Mouse (Mus musculus): Measurements from ENCODE around the gene Trp53. TPM values are rescaled to one million over a fixed set of nuclear protein-coding genes. Genes with fewer than 3 reads are reported as not detected.
A peak's percentile ranks its signal among the peaks of the same experiment; 100 is the strongest.

The Trp53 gene
- polyA plus RNA-seq, 1 experiment from 2014 or later: 161 TPM

DNA sequence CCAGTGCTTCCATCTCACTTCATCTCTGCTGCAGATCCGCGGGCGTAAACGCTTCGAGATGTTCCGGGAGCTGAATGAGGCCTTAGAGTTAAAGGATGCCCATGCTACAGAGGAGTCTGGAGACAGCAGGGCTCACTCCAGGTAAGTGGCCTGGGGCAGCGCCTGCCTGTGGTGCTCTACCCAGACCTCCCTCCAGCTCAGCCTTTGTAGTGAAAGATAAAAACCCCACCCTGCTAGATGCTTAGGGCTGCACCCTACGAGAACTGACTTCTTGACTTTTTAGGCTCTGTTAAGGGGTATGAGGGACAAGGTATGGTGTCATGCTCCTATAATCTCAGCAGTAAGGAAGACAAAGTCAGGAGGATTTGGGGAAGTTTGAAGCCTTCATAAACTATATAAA, 10.5 kb downstream of the Trp53 start:
- Histone ChIP-seq H3K4me3 (no peak overlapping the region), H3K4me1 (peaks cover 14% of the 10 kb centered on the region), H3K27me3 (ENCODE audit: insufficient read depth, poor library complexity, severe bottlenecking) (no peaks in the 10 kb centered on the region), H3K36me3 (peaks cover 83% of the 10 kb centered on the region), H3K9me3 (no peaks in the 10 kb centered on the region), H3K27ac (no peak overlapping the region)
- no peak for DNase-seq (ENCODE audit: low spot score)
- WGBS: 93% methylated on average over 8 of the region's 8 CpGs

DNA sequence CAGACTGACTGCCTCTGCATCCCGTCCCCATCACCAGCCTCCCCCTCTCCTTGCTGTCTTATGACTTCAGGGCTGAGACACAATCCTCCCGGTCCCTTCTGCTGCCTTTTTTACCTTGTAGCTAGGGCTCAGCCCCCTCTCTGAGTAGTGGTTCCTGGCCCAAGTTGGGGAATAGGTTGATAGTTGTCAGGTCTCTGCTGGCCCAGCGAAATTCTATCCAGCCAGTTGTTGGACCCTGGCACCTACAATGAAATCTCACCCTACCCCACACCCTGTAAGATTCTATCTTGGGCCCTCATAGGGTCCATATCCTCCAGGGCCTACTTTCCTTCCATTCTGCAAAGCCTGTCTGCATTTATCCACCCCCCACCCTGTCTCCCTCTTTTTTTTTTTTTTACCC, 11.3 kb downstream of the Trp53 start:
- Histone ChIP-seq H3K9me3 (no peaks in the 10 kb centered on the region), H3K4me3 (no peak overlapping the region), H3K4me1 (peaks cover 8% of the 10 kb centered on the region), H3K27ac (no peak overlapping the region), H3K36me3 (peaks cover 85% of the 10 kb centered on the region), H3K27me3 (ENCODE audit: insufficient read depth, poor library complexity, severe bottlenecking) (no peaks in the 10 kb centered on the region)
- DNase-seq (ENCODE audit: low spot score): no peak
- 79% methylated on average over 3 of the region's 3 CpGs for WGBS

DNA sequence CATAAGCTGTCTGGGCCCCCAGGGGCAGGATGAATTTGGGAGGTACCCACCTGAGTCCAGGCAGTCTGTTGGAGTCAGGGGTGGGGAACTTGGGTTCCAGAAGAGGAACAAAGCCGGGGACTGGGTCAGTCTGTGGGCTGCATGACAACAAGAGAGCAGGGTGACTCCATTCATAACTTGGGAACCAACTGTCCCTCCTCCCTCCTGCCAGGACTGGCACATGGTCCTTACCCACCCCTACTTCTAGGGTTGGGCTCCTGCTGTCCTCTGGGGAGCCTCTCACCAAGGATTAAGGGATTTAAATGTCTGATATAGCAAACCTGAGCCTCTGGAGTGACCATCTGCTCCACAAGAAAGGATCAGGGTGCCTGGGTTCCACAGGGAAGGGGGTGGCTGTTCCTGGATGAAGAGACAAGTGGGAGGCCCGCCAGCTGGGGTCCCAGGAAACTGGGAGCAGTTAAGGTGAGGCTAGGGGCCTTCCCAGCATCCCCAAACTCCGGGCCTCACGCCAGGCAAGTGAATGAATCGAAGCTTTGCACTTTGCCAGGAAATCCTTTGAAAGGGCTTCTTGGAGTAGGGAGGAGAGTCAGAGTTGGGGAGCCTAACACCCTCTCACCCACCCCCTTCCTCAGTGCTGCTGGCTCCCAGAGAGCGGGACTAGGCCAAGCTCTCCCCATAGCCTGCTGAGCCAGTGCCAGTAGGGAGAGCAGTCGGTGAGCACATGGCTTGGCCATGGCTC, 11.9 kb downstream of the Trp53 start:
- Histone ChIP-seq H3K9me3 (no peaks in the 10 kb centered on the region), H3K27ac (peak overlapping the region; percentile 65; the same call in 1 of the 2 replicates), H3K4me1 (peaks cover 8% of the 10 kb centered on the region), H3K4me3 (no peak overlapping the region), H3K36me3 (peaks cover 80% of the 10 kb centered on the region), H3K27me3 (ENCODE audit: insufficient read depth, poor library complexity, severe bottlenecking) (no peaks in the 10 kb centered on the region)
- WGBS: 82% methylated on average over 7 of the region's 7 CpGs
- no peak for DNase-seq (ENCODE audit: low spot score)

DNA sequence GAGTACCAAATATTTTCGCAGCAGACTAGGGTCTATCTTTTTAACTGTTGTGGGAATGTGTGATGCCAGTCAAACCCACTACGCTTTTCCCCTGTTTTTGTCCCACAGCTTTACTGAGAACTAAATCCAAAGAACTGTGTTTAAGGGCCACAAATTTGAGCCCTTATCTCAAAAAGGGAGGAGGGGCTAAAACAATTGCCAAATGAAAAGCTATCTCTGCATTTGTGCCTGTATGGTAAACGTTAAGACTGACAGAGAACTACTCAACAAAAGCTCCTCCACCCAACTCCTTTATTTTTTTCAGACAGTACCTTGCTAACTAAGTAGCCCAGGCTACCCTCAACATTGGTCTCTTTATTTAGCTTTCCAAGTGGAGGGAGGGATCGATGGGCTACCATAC, 12.6 kb downstream of the Trp53 start:
- Histone ChIP-seq H3K9me3 (no peaks in the 10 kb centered on the region), H3K27ac (peak overlapping the region; percentile 65; the same call in 1 of the 2 replicates), H3K27me3 (ENCODE audit: insufficient read depth, poor library complexity, severe bottlenecking) (no peaks in the 10 kb centered on the region), H3K36me3 (peaks cover 73% of the 10 kb centered on the region), H3K4me3 (no peak overlapping the region), H3K4me1 (peaks cover 8% of the 10 kb centered on the region)
- DNase-seq (ENCODE audit: low spot score): no peak
- WGBS: 81% methylated on average over 4 of the region's 4 CpGs

DNA sequence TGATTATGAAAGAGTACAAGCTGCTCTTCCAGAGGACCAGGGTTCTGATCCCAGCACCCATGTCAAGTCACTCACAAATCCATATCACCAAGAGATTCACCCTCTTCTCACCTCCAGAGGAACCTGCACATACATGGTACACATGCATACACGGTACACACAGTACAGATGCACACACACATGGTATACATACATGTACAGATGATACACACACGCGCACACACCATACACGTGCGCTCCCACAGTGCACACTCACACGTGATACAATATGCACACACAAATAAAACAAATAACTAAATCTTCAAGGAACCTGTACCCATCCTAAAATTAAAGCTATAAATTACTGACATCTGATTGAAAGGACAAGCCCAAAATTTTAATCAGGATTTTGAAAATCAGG, 14.7 kb downstream of the Trp53 start:
- DNase-seq (ENCODE audit: low spot score): no peak
- Histone ChIP-seq H3K27ac (no peak overlapping the region), H3K4me1 (peaks cover 20% of the 10 kb centered on the region), H3K36me3 (peaks cover 53% of the 10 kb centered on the region), H3K4me3 (no peak overlapping the region), H3K9me3 (no peaks in the 10 kb centered on the region), H3K27me3 (ENCODE audit: insufficient read depth, poor library complexity, severe bottlenecking) (no peaks in the 10 kb centered on the region)
- 91% methylated on average over 6 of the region's 6 CpGs for WGBS

DNA sequence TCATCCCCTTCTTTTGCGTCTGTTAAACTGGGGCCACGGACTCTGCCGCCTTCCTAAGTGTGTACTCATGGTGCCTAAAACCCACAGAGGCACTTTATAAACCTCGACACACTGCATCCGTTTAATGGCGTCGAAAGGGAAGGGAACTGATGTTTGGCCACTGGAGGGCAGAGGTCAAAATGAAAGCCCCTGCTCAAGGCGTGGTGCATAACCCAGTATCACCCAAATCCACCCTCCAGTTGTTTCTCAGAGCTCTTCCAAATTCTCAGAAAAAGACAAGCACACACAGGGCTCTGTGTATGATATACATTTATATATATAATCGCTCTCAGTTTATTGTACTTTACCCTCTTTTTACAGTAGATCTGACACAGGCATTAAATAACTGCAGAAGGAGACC, 19.3 kb downstream of the Trp53 start:
- Histone ChIP-seq H3K9me3 (no peaks in the 10 kb centered on the region), H3K27me3 (ENCODE audit: insufficient read depth, poor library complexity, severe bottlenecking) (no peaks in the 10 kb centered on the region), H3K4me1 (peaks cover 57% of the 10 kb centered on the region), H3K27ac (peak overlapping the region; percentile 84), H3K4me3 (peak overlapping the region; percentile 37), H3K36me3 (peaks cover 15% of the 10 kb centered on the region; the same call in 1 of the 2 replicates)
- DNase-seq (ENCODE audit: low spot score): peak; percentile 86
- WGBS: 6% methylated on average over 9 of the region's 9 CpGs

DNA sequence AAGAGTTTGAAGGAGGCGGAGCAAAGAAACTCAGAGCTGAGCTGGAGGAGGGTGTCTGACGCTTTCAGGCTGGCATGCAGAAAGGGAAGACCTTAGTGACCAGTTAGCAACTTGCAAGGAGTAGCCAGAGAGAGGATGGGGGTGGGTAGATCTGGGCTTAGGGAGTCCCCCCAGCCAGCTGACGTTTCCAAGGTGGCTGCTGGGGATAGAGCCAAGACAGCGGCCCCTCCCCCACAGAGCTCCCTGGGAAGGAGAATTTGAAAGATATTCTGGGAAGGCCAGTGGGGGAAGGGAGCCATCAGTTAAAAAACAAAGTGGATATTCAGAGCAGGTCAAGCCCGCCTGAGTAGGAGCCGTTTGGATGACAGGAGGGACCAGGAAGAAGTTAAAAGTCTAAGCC, 19.9 kb downstream of the Trp53 start:
- peak overlapping the region; percentile 84 for H3K27ac ChIP-seq
- H3K36me3 ChIP-seq: peaks cover 10% of the 10 kb centered on the region; the same call in 1 of the 2 replicates
- WGBS: 6% methylated on average over 6 of the region's 6 CpGs

DNA sequence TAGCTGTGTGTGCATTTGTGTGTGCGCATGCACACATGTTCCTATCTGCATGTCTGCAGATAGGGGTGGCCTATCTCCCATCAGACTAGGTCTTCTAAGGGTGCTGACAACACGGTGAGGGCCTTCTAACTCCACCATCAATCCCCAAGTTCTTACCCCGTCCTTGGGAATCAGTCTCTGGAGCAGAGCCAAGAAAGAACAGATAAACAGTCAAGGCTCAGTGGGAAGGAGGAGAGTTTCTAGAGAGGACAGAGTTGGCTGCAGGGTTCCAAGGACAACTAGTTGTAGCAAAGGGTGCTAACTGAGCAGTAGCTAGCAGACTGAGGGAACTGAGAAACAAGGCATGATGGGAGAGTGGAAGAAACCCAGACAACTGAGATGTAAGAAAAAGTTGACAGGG, 21.6 kb downstream of the Trp53 start:
- H3K27me3 ChIP-seq (ENCODE audit: insufficient read depth, poor library complexity, severe bottlenecking): no peaks in the 10 kb centered on the region
- DNase-seq (ENCODE audit: low spot score): no peak
- H3K9me3 ChIP-seq: no peaks in the 10 kb centered on the region
- 0 out of 2 replicates have a peak, but pooled peaks cover 3% of the 10 kb centered on the region for H3K36me3 ChIP-seq
- H3K27ac ChIP-seq: peak overlapping the region; percentile 84
- whole genome bisulfite sequencing: 37% methylated on average over 3 of the region's 3 CpGs
- H3K4me3 ChIP-seq: 0 out of 2 replicates have a peak overlapping the region, but pooled peaks have one; percentile 10
- peaks cover 75% of the 10 kb centered on the region for H3K4me1 ChIP-seq

More for the DNA sequence above, 19.9 kb downstream of the Trp53 start:
- DNase-seq (ENCODE audit: low spot score): peak; percentile 91
- no peaks in the 10 kb centered on the region for H3K27me3 ChIP-seq (ENCODE audit: insufficient read depth, poor library complexity, severe bottlenecking)
- peaks cover 63% of the 10 kb centered on the region for H3K4me1 ChIP-seq
- peak overlapping the region; percentile 37 for H3K4me3 ChIP-seq
- H3K9me3 ChIP-seq: no peaks in the 10 kb centered on the region

DNA sequence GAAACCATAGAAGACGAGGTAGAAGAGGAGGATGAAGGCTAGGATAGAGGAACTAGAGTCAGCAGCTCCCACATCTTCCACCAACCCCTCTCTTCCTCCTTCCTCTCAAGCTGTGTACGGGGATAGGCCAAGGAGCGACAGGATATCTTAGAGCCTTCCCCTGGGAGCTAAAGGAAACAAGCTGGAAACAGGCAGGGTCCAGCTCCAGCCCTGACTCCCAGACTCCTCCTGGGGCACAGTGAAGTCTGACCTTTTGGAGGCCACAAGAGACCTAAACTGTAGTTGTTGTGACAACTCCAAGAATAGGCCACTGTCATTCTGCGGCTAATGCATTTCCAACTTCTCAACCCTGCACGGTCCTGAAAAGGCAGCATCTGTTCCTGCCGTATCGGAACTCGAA, 23.4 kb downstream of the Trp53 start:
- Histone ChIP-seq H3K36me3 (0 out of 2 replicates have a peak, but pooled peaks cover 3% of the 10 kb centered on the region), H3K9me3 (no peaks in the 10 kb centered on the region), H3K27ac (peak overlapping the region; percentile 87; the same call in 1 of the 2 replicates), H3K27me3 (ENCODE audit: insufficient read depth, poor library complexity, severe bottlenecking) (no peaks in the 10 kb centered on the region), H3K4me1 (peaks cover 75% of the 10 kb centered on the region), H3K4me3 (no peak overlapping the region)
- no peak for DNase-seq (ENCODE audit: low spot score)
- WGBS: 71% methylated on average over 8 of the region's 8 CpGs

DNA sequence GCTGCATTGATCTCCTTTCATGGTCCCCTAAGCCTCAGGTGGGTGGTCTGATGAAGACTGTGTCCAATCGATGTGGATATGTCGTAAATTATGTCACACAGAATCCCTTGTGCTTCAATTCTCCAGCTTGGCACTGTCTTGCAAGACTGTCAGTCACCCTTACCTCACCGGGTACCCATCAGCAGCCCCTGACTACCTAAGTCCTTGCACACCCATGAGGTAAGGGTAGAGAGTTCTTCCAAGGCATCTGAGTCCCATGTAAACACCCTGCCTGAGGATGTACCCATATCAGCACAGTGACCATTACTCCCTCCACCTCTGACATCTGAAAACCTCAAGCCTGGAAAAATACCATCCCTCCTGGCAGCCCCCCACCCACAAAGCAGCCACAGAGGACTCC, 24.2 kb downstream of the Trp53 start:
- 70% methylated on average over 3 of the region's 3 CpGs for WGBS
- 0 out of 2 replicates have a peak, but pooled peaks cover 3% of the 10 kb centered on the region for H3K36me3 ChIP-seq
- peak overlapping the region; percentile 87 for H3K27ac ChIP-seq
- 0 out of 2 replicates have a peak, but pooled peaks cover 4% of the 10 kb centered on the region for H3K27me3 ChIP-seq (ENCODE audit: insufficient read depth, poor library complexity, severe bottlenecking)
- peaks cover 68% of the 10 kb centered on the region for H3K4me1 ChIP-seq
- H3K9me3 ChIP-seq: no peaks in the 10 kb centered on the region
- peak overlapping the region; percentile 79 for H3K4me3 ChIP-seq
- no peak for DNase-seq (ENCODE audit: low spot score)

DNA sequence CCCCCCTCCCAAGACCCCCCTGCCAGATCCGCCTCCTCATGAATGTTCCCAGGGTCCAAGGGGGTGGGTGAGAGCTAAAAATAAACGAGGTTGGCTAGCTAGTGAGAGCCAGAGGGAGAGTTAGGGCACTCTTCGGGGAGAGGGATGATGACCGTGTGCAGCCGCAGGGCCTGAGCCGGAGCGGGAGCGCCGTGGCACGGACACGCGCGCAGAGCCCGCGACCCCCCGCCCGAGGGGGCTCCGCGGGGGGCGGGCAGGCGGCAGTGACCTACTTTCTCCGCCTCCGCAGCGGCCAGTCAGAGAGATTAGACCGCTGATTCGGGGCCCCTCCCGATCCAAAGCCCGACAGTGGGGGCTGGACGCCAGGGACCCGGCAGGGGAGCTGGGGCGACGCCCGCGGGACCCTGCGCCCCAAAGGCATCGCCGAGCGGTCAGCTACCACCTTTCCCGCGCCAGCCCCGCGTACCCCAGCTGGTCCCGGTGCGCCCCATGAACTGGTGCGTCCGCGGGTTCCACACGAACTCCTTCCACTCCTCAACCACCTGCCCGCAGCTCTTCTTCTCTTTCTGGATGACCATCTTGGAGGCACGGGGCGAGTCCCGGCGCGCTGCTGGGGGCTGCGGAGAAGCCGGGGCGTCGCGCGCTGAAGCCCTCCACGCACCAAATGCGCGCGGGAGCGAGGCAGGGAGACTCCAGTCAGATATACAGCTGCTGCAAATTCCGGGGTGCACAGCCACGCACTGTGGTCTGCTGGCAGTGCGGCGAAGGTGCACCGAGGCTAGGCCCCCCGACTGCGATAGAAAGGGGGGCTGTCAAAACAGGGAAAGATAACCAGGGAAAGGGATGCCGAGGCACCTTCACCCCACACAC, 24.9 kb downstream of the Trp53 start:
- Histone ChIP-seq H3K4me1 (peaks cover 62% of the 10 kb centered on the region), H3K36me3 (0 out of 2 replicates have a peak, but pooled peaks cover 3% of the 10 kb centered on the region), H3K4me3 (peak overlapping the region; percentile 79), H3K27ac (peak overlapping the region; percentile 87), H3K9me3 (no peaks in the 10 kb centered on the region), H3K27me3 (ENCODE audit: insufficient read depth, poor library complexity, severe bottlenecking) (0 out of 2 replicates have a peak, but pooled peaks cover 4% of the 10 kb centered on the region)
- DNase-seq (ENCODE audit: low spot score): no peak
- under 1% methylated on average over 73 of the region's 73 CpGs for WGBS

DNA sequence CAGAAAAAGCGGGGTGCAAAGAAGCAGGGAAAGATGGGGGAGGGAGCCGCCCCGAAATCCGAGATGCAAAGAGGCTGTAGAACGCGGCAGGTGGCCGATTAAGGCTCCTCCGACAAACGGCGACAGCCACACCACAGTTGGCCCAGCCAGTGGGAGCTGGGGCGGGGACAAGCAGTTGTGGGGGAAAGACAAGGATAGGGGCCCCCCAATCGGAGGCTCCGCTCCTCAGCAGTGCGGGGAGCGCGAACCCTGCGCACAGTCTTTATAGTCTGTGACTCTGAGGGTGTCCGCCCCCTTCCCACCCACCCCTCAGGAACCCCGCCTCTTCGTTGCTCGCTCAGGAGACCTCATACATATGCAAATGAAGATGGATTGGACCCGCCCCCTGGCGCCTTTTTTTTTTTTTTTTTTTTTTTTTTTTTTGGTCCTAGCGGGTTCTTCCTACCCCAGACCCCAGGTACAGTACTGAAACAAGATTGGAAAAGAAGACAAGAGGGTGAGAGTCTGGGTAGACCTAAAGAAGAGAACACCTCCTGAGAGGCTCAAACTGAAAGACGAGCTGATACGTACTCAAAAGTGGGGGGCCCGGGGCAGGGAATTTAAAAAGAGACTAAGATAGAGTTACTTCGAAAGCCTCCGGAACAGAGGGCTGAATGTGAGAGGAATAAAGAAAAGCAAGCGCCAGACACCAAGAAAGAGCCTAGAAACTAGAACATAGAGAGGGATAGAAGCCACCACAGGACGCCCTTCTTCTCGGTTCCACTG, 25.7 kb downstream of the Trp53 start, which contains the start of gene Atp1b2:
TSS of gene Atp1b2 (minus strand) at position 217 of the 765 bp plus-strand sequence.
- Histone ChIP-seq H3K27ac (peak within 1 kb of the TSS; percentile 87), H3K27me3 (ENCODE audit: insufficient read depth, poor library complexity, severe bottlenecking) (0 out of 2 replicates have a peak, but pooled peaks cover 4% of the 10 kb centered on the region), H3K4me1 (peaks cover 55% of the 10 kb centered on the region), H3K9me3 (no peaks in the 10 kb centered on the region), H3K36me3 (0 out of 2 replicates have a peak, but pooled peaks cover 3% of the 10 kb centered on the region), H3K4me3 (peak within 1 kb of the TSS; percentile 79)
- WGBS: 3% methylated on average over 31 of the region's 32 CpGs
- peak; percentile 97 for DNase-seq (ENCODE audit: low spot score)
